Mouse (Mus musculus) limb, embryonic 11.5 days (tissue): ENCODE measurements around the gene Scgb1b17. TPM values are rescaled to one million over a fixed set of nuclear protein-coding genes. Genes with fewer than 3 reads are reported as not detected.
"Not testable (repeated sequence)": the region's sequence is repeated elsewhere in the genome, so short reads cannot be mapped to it uniquely, and the experiment has no call there.

ENCODE experiments used
- ATAC-seq: fragments of 200-750 bp; cut with Nextera tagmentation; 2 replicates; pipeline ENCODE4 v1.8.0; 2017; ENCODE audit warnings: low read depth; ENCODE audit not compliant: insufficient number of reproducible peaks, low FRiP score, low TSS enrichment
- DNase-seq: peaks from one replicate; pipeline ENCODE4 v3.0.0-alpha.2; 2015; ENCODE audit warnings: low spot score
- H3K27ac ChIP-seq: fragments of 300-500 bp; sonication (generic); replicated peaks from 2 replicates; pipeline ENCODE4 v1.5.1; 2014; ENCODE audit warnings: low read depth, mild to moderate bottlenecking, low read length
- H3K27me3 ChIP-seq: fragments of 300-500 bp; sonication (generic); 2 replicates; pipeline ENCODE4 v1.6.1; 2014; ENCODE audit warnings: mild to moderate bottlenecking, low read length, mixed read lengths; ENCODE audit not compliant: control insufficient read depth, insufficient read depth
- H3K36me3 ChIP-seq: fragments of 300-500 bp; sonication (generic); 2 replicates; pipeline ENCODE4 v1.6.1; 2014; ENCODE audit warnings: mild to moderate bottlenecking, low read length, moderate library complexity, mixed read lengths; ENCODE audit not compliant: control insufficient read depth, insufficient read depth
- H3K4me1 ChIP-seq: fragments of 300-500 bp; sonication (generic); 2 replicates; pipeline ENCODE4 v1.6.1; 2014; ENCODE audit warnings: low read length, mixed read lengths; ENCODE audit not compliant: control insufficient read depth, insufficient read depth
- H3K4me2 ChIP-seq: fragments of 300-500 bp; sonication (generic); 2 replicates; pipeline ENCODE4 v1.6.1; 2014; ENCODE audit warnings: low read depth, mild to moderate bottlenecking, moderate library complexity; ENCODE audit not compliant: severe bottlenecking
- H3K4me3 ChIP-seq: fragments of 300-500 bp; sonication (generic); 2 replicates; pipeline ENCODE4 v1.5.1; 2014; ENCODE audit warnings: low read depth, low read length
- H3K9ac ChIP-seq: fragments of 300-500 bp; sonication (generic); 2 replicates; pipeline ENCODE4 v1.6.1; 2014; ENCODE audit warnings: mild to moderate bottlenecking, low read length
- H3K9me3 ChIP-seq: fragments of 300-500 bp; sonication (generic); 2 replicates; pipeline ENCODE4 v1.6.1; 2016; ENCODE audit warnings: low read length; ENCODE audit not compliant: control insufficient read depth
- polyA plus RNA-seq: library from polyadenylated mRNA; unstranded; fragments of >200 nt; fragmentation: Nextera tagmentation; extraction: Ambion mirVana; gene quantifications from 2 replicates; pipeline ENCODE4 v1.2.1, GENCODE M21; 2014

Gene Scgb1b17
- not detected in 2 replicates for polyA plus RNA-seq

DNA sequence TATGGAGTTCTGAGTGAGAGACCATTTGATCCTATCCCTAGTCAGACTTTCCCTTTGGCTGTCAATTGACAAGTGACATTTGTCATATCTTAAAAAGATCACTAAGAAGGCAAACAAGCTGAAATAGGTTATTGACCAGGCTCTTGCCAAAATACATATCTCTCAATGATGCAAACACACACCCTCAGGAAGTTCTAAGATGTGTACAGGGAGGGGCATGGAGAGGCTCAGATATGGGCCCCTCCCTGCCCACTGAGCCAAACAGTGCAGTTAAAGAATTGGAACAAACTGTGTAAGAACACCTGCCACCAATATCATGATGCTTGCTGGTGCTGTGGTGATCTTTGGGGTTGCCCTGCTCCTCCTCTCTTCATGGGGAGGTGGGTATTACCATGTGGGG is at the start of gene Scgb1b17:
Gene Scgb1b17 (plus strand): TSS at position 301 of the 400 bp plus-strand sequence.
- not testable (repeated sequence) for H3K36me3 ChIP-seq, H3K9me3 ChIP-seq, H3K4me2 ChIP-seq, H3K4me1 ChIP-seq, H3K9ac ChIP-seq, H3K27ac ChIP-seq, ATAC-seq, H3K27me3 ChIP-seq, H3K4me3 ChIP-seq, DNase-seq

DNA sequence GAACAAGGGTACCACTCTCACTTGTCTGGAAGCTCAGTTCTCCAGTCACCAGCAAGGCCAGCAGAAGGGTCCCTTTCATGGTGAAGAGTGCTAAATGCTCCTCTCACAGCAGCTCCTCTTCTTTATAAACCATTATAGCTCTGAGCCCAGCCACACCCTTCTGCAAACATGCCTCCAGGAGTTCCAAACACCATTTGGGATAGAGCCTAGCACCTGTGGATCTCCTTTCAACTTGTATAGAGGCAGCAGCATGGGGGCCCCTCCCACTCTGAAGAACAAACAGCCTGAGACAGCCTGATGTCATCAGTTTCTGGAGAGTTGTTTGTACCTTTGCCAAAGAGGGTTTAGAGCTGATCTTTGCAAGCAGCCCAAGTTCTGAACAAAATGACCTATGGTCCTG is 6.8 kb upstream of the Scgb1b17 start, which contains the start of gene Scgb2b17:
Gene Scgb2b17 (minus strand): TSS at position 101 of the 400 bp plus-strand sequence.
- not testable (repeated sequence) for ATAC-seq, H3K4me3 ChIP-seq, H3K9ac ChIP-seq, H3K9me3 ChIP-seq, H3K4me2 ChIP-seq, H3K27me3 ChIP-seq, H3K27ac ChIP-seq, H3K4me1 ChIP-seq, DNase-seq, H3K36me3 ChIP-seq

Other genes starting within 250 kb of the Scgb1b17 start
- not detected in 2 replicates for gene Scgb2b15, start 233.8 kb upstream of the Scgb1b17 start, polyA plus RNA-seq
- gene Scgb1b15, start 226.9 kb upstream of the Scgb1b17 start, polyA plus RNA-seq = not detected in 2 replicates
- not detected in 2 replicates for gene Scgb2b17, start 6.9 kb upstream of the Scgb1b17 start, polyA plus RNA-seq
- not detected in 2 replicates for gene Scgb2b18, start 110.4 kb downstream of the Scgb1b17 start, polyA plus RNA-seq
- gene Scgb1b18, start 122.1 kb downstream of the Scgb1b17 start, polyA plus RNA-seq = not detected in 2 replicates
- not detected in 2 replicates for gene Scgb2b19, start 216.9 kb downstream of the Scgb1b17 start, polyA plus RNA-seq
- gene Scgb1b19, start 223.8 kb downstream of the Scgb1b17 start, polyA plus RNA-seq = not detected in 2 replicates